Mouse (Mus musculus): ENCODE results near the gene Smg9. TPM values are rescaled to one million over a fixed set of nuclear protein-coding genes. Genes with fewer than 3 reads are reported as not detected.

The Smg9 gene
- 25.2 and 33.1 TPM in 2 replicates for total RNA-seq (2017)

DNA sequence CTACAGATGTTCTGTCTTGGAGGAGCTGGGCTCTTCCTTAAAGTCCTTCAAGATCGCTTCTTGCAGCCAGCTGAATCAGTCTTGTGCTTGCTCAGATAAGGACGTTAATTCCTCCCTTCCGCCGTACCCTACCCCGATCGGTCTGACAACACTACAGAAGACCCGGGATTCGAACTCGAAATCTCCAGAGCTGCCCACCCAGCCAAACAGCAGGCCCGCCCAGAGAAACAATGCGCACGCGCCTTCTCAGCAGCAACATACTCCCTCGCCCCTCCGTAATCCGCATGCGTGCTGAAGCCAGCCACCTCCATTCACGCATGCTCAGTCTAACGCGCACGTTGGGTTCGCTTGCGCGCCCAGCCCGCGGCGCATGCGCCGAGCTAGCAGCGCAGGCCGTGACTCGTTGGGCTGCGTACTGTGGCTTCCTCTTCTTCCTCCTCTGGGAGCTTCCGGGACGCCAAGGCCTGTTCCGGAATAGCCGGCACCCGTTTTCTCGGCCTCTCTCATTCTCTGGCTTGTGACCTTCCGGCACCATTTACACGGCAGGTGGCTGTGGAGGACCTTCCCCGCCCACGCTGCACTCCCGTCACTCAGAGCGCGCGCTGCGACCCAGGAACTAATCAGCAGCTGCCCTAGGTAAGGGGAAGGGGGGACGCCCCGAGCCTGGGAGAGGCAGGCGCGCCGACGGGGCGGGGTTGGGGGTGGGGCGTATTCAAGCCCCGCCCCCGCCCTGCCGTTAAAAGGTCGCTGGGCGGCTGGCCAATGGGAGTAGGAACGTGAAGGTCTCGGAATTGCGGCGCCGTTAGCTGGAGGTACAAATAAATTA lies at the start of gene Smg9:
Gene Smg9 (plus strand): TSS at position 364 of the 826 bp plus-strand sequence.
- peak; percentile 76 for ATAC-seq (replicated peaks; ENCODE audit: low read depth, poor library complexity, severe bottlenecking)

DNA sequence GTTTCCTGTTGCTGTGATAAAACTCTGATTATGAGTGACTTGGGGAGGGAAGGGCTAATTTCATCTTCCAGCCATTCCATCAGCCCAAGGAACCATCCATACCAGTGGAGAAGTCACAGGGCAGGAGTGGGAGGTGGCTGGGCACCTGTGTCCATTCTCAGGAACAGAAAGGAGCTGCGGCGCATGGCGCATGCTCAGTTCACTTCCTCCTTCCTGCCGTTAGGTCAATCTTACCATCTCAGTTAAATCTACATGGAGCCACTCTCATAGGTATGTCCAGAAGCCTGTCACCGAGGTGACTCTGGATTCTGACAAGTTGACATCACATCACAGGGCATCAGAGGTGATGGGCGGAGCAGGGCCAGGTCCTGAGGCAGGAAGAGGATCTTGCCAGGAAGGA lies 43.8 kb upstream of the Smg9 start:
- no peak for ATAC-seq (replicated peaks; ENCODE audit: low read depth, poor library complexity, severe bottlenecking)

DNA sequence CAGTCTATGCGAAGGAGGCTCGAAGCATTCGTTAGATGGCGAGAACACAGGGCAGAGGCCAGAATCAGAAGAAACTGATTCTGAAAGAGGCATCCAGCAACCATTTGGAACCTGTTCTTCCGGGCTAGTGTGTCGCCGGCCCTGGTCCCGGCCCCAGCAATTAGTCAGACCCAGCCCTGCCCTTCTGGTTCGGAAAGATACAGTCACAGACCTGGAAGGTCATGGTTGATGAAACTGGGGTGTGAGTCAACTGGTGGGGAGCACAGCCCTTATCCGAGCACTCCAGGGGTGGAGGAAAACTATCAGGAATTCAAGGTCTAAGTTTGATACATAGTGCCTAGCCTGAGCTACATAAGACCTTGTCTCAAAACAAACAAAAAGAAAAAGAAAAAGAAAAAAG lies 43.3 kb upstream of the Smg9 start:
- no peak for ATAC-seq (replicated peaks; ENCODE audit: low read depth, poor library complexity, severe bottlenecking)

DNA sequence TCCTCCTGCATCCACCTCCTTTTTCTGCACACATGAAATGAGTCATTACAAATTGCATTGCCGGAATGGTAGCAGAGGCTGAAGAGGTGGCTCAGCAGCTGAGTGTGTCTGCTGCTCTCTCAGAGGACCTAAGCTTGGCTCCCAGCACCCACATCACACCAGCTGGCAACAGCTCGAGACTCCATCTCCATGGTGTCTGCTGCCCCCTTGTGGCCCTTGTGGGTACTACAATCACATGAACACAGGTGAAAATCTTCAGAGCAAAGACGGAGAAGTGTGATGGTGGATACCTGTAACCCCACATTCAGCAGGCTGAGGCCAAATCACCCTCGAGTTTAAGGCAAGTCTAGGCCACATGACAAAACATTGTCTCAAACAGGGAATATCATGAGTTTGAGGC lies 41.5 kb upstream of the Smg9 start:
- no peak for ATAC-seq (replicated peaks; ENCODE audit: low read depth, poor library complexity, severe bottlenecking)

DNA sequence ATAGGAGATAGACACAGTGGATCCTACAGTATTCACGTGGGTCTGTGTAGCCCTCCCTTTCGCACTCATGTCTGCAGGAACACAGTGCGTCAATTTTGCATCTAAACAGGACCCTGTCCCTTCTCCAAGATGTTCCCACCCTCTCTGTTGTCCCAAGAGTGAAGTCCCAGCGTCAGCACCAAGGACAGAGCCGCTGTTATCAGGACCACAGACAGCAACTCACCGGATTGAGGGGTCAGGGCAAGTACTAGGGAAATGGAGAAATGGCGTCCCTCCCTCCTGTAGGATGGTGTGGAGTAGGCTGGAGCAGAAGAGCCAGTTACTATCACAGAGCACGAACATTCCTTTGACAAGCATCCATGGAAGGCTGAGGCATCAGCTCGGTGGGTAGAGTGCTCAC lies 40.1 kb upstream of the Smg9 start:
- peak; percentile 80 for ATAC-seq (replicated peaks; ENCODE audit: low read depth, poor library complexity, severe bottlenecking)

DNA sequence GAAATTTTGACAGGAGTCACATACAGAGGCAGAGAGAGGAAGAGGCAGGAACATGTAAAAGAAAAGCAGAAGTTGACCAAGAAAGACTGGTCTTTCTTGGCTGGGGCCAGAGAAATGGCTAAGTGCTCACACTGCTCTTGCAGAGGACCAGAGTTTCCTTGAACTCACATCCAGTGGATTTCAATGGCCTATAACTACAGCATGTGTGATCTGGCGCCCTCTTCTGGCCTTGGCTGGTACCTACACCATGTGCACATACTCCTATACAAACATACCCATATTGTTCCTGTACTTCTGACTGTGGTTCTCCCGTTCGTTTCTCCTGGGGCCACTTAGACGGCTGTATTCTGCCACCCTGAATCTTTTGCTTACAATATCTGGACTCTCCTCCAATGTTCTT lies 38.4 kb upstream of the Smg9 start:
- 0 out of 2 replicates have a peak, but pooled peaks have one; percentile 9 for ATAC-seq (replicated peaks; ENCODE audit: low read depth, poor library complexity, severe bottlenecking)

DNA sequence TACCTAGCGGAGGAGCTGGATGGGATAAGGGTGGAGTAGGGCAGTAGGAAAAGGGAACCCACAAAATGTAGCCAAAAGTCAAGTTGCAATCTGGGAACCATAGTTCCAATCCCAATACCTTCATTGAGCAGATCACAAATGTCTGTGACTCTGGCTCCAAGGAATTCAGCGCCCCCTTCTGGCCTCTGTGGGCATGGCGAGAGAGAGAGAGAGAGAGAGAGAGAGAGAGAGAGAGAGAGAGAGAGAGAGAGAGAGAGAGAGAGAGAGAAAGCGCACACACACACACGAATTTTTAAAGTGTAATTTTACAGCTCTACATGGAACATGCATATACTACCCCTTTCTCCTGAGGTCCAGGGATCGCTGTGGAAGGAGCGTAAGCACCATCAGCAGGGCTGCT lies 36.2 kb upstream of the Smg9 start:
- peak; percentile 8; the same call in 1 of the 2 replicates for ATAC-seq (replicated peaks; ENCODE audit: low read depth, poor library complexity, severe bottlenecking)

DNA sequence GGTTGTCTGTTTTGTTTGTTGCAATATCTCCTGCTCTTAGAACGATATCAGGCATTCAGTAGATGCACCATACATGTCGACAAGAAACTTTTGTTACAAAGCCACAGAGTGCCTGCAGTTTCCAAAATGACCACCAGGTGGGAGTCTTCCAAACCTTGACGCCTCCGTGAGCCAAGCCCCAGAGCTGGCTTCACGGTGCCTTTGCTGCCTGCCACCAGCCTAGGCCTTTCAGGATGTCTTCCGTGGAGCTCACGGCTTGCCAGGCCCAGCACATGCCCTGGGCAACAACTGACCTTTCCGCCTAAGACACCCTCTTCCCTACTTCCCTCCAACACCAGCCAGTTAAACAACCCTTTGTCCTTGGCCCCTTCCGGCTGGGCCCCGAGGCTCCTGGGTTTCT lies 34.6 kb upstream of the Smg9 start:
- peak; percentile 67 for ATAC-seq (replicated peaks; ENCODE audit: low read depth, poor library complexity, severe bottlenecking)

DNA sequence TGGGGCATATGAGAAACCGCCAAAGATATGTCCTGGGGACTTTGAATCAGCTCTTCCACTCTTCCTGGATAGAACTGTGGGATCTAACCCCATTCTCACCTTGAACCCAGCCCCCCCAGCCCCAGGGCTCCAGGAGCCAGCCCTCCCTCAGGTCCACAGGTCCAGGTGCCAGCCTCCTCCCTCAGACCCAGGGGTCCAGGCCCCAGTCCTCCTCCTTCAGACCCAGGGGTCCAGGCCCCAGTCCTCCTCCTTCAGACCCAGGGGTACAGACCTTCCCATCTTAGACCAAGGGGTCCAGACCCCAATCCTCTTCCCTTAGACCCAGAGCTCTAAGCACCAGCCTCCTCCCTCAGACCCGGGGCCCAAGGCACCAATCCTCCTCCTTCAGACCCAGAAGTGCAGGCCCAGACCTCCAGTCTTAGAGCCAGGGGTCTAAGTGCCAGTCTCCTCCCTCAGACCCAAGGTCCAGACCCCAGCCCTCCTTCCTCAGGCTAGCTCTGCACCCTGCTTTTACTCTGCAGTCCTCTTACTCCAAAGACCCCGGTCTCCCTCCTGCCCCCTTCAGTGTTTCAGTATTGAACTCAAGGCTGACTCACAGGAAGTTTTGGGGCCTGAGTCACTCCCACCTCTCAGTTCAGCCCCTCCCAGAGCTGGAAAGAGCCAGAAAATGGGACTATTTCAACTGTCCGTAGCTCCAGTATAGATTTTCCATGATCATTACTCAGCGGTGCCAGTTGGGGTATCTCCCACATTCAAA lies 34.0 kb upstream of the Smg9 start:
- no peak for ATAC-seq (replicated peaks; ENCODE audit: low read depth, poor library complexity, severe bottlenecking)

DNA sequence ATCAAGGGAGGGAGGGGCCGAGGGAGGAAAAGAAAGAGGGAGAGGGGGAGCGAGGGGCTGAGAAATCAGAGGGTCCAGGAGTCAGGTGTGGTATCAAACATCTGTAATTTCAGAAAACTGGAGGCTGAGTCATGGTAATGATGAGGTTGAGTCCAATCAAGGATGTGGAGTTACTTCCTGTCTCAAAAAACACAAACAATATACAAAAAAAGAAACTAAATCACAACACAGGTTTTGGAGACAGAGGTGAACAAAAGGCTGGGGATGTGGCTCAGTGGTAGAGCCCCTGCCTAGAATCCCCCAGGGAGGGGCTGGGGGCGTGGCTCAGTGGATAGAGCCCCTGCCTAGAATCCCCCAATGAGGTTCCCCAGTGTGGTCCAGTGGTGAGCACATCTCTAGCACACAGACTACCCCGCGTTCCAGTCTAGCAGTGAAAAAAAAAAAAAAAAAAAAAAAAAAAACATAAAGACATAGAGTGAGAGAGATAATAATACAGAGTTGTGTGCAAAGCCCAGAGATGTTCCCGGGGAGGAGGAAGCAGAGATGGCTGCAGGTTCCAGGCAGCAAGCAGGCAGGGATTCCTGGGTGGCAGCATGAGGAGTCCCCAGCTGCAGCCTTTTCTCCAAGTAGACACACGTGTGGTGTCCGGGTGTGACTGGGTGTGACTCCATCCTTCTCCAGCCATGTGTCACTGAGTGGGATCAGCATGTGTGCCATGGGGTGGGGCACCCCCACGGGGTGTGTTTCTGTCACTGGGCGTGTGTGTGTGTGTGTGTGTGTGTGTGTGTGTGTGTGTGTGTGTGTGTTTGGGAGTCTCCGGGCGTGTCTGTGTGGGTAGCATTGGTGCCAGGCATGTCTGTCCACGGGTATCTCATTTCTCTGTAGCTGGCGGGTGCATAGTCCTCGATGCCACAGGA lies 32.4 kb upstream of the Smg9 start:
- ATAC-seq (replicated peaks; ENCODE audit: low read depth, poor library complexity, severe bottlenecking): no peak

DNA sequence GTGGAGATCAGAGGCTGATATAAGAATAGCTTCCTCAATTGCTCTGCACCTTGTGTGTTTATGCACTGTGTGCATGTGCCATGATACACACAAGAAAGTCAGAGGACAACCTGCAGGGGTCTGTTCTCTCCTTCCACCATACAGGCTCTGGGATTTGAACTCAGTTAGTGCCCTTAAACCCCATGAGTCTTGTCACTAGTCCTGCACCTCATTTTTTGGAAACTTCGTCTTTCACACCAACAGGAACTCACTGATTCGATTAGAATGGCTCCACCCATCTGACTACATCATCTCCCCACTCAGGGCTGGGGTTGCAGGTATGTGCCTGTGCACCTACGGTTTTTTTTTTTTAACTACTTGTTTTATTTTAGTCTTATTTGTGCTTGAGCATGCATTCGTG lies 31.2 kb upstream of the Smg9 start:
- no peak for ATAC-seq (replicated peaks; ENCODE audit: low read depth, poor library complexity, severe bottlenecking)

DNA sequence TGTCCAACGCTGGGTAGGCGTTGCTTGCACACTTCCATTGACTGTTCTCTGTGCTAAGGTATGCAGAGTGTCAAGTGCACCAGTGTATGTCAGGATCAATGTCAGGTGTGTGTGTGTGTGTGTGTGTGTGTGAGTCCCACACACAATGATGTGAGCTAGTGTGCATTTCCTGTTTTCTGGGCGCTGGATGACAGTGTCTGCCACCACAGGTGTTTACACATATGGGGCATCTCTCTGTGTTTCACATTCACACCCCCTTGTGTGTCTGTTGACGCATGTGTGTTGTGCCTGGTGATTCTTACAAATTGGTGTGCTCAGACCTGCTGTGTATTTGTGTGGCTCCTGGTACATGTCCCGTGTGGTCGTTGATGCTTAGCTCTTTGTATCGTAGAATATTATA lies 30.5 kb upstream of the Smg9 start:
- ATAC-seq (replicated peaks; ENCODE audit: low read depth, poor library complexity, severe bottlenecking): no peak

DNA sequence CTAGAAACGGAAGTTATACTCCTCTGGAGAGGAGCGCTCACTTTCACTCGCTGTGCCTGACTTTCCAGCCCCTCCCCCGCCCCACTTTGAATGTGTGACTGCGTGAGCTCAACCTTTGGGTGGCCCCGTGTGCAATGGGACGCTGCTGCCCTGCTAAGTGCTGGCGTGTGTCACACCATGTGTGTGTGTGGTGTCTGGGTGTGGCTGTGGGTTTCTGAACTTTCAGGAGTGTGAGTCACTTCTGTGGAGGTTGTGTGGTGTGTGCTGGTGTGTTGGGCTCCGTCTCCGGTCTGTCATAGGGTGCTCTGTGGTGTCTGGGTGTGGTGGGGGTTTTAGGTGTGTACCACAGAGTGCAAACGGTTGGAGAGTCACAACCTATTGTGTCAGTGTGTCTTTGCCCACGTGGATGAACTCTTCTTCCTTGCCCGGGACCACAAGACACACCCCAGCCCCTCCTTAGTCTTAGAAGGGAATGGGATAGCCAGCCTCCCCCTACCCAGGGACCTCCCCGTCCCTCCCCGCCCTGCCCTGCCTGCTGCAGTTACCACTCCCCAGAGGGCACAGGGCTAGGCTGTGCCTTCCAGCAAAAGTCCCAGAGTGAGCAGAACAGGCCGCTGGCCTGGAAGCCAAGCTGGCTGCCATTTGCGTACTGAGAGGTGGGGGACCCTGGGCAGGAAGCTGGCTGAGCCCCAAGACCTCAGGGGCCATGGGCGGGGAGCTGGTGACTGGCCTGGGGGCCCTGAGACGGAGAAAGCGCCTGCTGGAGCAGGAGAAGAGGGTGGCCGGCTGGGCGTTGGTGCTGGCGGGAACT lies 29.5 kb upstream of the Smg9 start, which contains the start of gene Kcnn4:
Gene Kcnn4 (plus strand): TSS at position 533 of the 811 bp plus-strand sequence.
- ATAC-seq (replicated peaks; ENCODE audit: low read depth, poor library complexity, severe bottlenecking): peak; percentile 42

DNA sequence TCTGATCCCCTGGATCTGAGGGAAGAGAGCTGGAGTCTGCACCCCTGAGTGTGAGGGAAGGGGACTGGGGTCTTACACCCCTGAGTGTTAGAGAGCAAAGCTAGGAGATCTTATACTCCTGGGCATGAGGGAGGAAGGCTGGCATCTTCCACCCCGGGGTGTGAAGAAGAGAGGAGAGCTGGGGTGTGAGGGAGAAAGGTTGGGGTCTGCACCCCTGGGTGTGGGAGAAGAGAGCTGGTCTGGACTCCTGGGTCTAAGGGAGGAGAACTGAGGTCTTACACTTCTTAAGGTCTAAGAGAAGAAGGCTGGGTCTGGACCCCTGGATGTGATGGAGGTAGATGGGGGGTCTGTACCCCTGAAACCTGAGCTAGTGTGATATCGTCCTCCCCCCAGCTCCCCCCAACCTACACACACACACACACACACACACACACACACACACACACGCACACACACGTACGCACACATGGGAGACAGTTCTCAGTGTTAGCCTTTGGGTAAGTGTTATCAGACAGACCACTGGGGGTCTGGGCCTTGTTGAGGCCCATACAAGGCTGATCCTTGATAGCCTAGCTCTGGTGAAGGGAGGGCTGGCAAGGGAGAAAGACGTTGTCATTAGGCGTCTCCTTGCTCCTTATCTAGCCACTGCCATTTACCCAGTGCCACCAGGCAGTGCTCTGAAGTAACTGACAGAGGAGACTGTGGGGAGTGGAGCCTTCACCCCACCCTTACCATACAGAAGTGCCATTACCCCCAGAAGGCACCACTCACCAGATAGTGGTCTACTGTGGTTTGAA lies 28.2 kb upstream of the Smg9 start:
- peak; percentile 52 for ATAC-seq (replicated peaks; ENCODE audit: low read depth, poor library complexity, severe bottlenecking)

DNA sequence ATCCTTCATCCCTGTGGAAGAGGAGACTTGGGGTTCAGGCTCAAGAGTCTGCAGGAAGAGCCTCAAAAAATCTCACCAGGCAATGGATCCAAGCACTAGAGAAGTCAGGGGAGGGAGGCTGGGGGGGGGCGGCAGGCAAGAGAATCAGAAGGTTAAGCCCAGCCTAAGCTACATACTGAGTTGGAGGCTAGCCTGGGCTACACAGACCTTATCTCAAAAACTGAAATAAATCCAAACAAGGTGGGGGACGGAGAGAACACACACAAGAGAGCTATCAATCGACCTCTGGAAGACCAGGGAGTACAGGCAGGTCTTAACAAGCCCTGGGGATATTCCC lies 27.6 kb upstream of the Smg9 start:
- ATAC-seq (replicated peaks; ENCODE audit: low read depth, poor library complexity, severe bottlenecking): no peak

DNA sequence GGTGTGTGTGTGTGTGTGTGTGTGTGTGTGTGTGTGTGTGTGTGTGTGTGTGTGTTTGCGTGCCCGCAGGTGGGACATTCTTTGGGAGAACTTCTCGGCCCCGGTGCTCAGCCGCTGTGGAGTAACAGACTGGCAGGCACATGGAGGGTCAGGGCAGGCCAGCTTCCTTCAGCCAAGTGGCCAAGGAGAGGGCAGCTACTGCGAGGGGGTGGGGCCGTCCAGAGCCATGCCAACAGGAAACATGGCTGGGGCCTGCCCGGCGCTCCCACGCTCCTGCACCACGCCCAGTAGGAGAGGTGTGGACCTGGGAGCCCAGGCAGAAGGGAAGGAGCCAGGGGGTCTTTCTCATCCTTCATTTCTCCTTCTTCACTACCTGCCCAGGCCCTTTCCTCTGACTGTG lies 27.1 kb upstream of the Smg9 start:
- no peak for ATAC-seq (replicated peaks; ENCODE audit: low read depth, poor library complexity, severe bottlenecking)

DNA sequence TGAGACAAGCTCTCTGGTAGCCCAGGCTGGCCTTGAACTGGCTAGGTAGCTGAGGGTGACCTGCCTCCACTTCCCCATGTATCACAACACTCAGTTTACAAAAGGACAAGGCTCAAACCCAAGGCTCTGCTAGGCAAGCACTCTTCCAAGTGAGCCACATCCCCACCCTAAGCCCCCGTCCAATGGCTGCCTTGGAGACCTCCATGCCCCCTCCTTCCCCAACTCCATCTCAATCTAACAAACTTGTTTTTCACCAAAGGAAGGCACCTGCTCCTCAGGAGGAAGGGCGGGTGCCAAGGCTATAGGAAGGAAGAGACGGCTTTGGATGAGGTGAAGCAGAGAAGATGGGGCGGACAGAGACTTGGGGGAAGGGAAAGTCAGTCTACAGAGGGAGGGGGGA lies 26.6 kb upstream of the Smg9 start:
- ATAC-seq (replicated peaks; ENCODE audit: low read depth, poor library complexity, severe bottlenecking): no peak

DNA sequence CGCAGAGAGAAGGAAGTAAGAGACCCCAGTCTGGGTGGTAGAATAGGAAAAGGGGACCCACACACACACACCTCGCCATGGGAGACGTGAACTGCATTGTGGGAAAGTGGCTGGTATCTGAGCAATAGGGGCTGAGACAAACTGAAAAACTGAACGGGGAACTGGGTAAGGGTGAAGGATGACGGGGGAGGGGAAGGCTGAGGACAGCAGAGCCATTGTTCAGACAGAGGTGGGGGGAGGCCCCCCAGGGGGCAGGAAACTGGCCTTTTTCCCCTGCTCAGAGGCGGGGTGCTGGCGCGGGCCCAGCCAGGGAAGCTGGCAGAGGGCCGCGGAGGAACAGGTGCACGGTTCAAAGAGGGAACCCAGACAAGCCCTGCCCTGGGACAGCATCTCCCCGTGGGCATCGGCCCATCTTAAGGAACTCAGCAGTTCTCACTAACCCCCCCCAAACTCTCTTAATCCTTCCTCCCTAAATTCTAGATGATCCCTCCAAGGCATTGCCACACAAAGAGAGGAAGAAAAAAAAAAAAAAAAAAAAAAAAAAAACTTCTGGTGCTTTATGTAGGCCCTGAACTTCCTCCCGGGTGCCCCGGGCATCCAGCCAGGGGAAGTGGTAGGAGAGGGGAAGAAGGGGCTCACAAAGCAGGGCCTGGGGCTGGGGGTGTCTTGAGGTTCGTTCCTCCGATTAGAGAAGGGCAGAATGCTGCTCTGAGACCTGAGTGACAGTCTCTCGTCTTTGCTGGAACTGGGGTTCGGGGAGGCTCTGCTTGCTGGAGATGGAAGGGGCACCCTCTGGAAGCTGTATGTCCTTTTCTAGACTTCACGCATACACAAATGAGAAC lies 25.7 kb upstream of the Smg9 start:
- peak; percentile 29 for ATAC-seq (replicated peaks; ENCODE audit: low read depth, poor library complexity, severe bottlenecking)
